Mouse (Mus musculus): ENCODE results near the gene Pid1.

- TF ChIP-seq FLI1 (IDR thresholded peaks at IDR 0.05; ENCODE audit: low read length) (no peak), GATA1 (IDR thresholded peaks at IDR 0.05; ENCODE audit: borderline replicate concordance, low read length) (no peak)
Observed at GRCm38 (mm10) chr1:84257656-84258055, 106.3 kb downstream of the Pid1 start.
